Mouse (Mus musculus) urinary bladder, postnatal 14 days (tissue): ENCODE results near the gene Supt6.
"Not testable (repeated sequence)": the region's sequence is repeated elsewhere in the genome, so short reads cannot be mapped to it uniquely, and the experiment has no call there.

Experiments used
- DNase-seq: peaks from one replicate; pipeline ENCODE4 v3.0.0; 2021; ENCODE audit warnings: low spot score

Supt6 gene

DNA sequence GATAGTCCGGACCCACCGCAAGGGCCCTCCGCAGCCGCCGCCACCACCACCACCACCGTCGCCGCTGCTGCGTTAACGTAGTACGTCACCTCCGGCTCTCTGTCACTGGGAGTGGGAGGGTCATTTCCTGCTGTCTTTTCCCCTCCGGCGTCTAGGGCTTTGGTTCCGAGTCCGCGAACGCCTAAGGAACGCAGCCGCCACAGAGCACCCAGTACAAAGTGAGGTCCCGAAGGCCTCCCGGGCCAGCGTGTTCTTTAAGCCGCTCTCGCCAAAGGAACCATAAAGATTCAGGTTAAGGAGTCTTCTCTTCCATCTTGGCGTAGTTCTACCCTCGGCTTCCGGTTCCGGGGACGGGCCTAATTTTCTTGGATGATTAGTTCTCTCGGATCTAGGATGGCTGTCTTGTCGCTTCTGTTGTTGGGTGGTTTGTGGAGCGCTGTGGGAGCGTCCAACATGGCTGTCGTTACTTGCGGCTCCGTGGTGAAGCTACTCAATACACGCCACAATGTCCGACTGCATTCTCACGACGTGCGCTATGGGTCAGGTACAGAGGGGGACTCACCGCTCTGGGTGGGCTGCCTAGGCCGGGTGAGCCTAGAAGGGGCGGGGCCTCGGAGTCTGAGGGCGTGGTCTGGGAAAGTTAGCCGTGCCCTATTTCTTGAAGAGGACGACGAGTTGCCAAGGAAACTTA lies at the start of gene Supt6, which contains the start of gene Sdf2:
TSS of gene Supt6 (minus strand) at position 361 of the 691 bp plus-strand sequence.
TSS of gene Sdf2 (plus strand) at position 120 of the 691 bp plus-strand sequence.
- peak; percentile 91 for DNase-seq

DNA sequence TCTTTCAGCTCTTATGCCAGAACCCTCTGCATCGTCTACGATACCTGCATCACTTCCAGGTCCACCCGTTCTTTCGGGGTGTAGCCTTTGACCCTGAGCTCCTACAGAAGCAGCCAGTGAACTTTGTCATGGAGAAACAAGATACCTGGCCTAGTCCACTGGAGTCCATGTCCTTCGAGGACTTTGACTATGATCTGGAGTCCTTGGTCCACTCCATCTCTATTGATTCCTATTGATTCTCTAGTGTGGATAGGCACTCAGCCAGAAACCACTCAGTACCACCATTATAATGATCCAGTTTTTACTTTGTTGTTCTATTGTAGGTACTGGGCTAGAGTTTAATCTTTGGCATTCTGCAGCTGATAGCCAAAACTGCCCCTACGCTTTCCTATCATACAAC lies 48.8 kb upstream of the Supt6 start:
- no peak for DNase-seq

DNA sequence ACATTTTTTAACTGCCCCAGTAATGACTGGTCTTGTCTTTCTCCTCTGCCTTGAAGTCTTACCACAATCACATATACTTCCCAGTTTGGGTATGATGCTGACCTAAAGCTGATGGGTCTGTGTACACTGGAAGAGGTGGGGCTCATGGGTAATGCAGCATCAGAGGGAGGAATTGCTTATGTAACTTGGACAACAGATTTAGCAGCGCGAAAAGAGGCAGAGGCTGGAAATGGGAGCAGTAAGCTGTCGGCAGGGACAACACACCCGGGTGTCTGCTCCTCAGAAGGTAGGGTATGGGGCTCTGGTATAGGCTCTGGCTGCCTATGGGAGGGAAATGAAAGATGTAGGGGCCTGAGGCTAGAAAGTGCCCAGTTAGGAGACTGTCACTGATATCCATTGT lies 44.9 kb upstream of the Supt6 start, which contains the start of gene BC030499:
TSS of gene BC030499 (plus strand) at position 188 of the 400 bp plus-strand sequence.
- no peak for DNase-seq

DNA sequence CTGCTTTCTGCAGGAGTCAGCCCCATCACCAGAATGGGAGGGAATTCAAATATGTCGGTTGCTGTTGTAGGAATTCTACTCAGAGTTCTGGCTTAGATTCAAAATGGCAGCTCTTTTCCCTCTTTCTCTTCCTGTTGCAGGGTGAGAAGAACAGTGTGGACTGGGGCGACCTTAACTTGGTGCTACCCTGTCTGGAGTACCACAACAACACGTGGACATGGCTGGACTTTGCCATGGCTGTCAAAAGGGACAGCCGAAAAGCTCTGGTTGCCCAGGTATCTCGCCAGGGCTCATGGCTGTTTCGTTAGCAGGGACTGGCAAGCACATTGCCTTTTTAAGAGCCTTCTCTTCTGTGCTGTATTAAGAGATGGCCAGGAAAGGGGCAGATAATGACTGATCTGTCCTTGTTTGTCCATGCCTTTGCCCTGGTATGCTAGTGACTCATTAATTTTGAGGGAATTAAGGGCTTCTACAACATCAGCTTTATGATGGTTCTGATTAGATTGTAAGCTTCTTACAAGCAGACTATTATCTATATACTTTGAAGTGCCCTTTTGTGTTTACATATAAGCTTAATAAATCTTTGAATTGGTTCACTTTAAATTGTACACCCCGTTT lies 43.5 kb upstream of the Supt6 start:
- no peak for DNase-seq

DNA sequence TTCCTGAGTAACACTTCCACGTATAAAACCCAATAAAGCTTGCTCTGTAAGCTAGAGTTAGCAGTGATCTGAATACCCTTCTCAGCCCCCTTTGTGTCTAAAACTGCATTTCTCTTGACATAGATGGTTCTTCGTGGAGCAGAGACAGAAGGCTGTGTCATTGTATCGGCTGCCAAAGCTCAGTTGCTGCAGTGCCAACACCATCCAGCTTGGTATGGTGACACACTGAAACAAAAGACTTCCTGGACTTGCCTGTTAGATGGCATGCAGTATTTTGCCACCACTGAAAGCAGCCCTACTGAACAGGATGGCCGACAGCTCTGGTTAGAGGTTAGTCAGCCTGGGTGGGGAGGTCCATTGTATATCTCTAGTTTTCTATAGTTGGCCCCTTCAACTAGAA lies 33.8 kb upstream of the Supt6 start:
- DNase-seq, result no peak

DNA sequence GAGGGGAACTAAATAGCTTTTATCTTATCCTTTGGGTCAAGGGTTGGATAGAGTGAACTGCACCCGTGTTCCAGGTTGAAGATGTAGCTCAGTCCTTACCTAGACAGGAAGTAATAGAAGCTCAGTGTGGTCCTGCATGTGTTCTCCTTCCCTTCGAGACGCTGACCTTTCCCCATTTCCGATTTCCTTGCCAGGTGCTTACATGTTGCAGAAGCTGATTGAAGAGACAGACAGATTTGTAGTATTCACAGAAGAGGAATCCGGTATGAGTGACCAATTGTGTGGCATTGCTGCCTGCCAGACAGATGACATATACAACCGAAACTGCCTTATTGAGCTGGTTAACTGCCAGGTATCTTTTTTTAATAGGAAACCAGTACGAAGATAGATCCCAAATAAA lies 33.1 kb upstream of the Supt6 start:
- DNase-seq, result no peak

DNA sequence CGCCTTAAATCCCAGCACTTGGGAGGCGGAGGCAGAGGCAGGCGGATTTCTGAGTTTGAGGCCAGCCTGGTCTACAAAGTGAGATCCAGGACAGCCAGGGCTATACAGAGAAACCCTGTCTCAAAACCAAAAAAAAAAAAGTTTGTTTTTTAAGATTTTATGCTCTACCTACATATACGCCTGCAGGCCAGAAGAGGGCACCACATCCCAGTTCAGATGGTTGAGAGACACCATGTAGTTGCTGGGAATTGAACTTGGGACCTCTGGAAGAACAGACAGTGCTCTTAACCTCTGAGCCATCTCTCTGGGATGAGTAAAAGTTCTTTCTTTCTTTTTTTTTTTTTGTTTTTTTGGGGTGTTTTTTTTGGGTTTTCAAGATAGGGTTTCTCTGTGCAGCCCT lies 30.4 kb upstream of the Supt6 start:
- DNase-seq, result not testable (repeated sequence)

DNA sequence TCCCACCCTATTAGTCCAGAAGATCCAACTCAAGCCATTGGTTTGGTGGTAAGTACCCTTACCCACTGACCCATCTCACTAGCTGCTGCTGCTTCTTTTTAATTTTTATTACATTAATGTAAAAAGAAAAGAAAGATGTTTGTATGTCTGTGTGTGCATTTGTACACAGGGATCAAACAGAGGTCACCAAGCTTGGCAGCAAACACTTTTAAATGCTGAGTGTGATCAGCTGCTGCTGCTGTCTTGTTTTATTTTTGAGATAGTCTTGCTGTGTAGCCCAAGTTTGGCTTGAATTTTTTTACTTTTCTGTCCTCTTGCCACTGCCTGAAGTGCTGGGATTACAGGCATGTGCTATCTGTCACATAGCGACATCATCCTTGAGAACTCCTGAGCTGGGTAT lies 29.8 kb upstream of the Supt6 start:
- no peak for DNase-seq

DNA sequence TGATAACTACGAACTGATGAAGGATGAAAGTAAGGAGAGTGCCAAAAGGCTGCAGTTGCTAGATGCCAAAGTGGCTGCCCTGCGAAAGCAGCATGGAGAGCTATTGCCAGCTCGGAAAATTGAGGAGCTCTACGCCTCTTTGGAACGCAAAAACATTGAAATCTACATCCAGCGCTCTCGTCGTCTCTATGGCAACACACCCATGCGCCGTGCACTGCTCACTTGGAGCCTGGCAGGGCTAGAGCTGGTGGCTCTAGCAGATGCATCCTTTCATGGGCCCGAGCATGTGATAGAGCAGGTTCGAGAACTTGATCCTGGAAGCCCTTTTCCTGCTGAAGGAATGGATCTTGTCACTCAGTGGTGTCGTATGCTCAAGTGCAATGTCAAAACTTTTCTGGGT lies 26.2 kb upstream of the Supt6 start:
- no peak for DNase-seq

DNA sequence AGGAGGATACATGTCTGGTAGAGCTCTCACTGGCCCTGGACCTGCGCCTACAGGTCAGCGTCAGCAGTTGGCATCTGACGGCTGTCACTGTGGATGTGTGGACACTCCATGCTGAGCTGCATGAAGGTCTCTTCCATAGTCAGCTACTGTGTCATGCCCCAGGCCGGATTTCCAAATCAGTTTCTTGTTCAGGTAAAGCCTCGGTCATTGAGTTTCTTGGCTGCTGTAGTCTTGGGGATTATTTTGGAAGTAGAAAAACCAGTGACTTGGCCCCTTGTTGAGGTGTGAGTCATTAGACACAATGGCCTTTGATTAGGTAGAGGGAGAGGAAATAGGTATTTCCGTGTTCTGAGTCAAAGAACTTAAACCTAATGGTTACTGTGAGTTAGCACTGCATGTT lies 19.8 kb upstream of the Supt6 start:
- DNase-seq, result no peak

DNA sequence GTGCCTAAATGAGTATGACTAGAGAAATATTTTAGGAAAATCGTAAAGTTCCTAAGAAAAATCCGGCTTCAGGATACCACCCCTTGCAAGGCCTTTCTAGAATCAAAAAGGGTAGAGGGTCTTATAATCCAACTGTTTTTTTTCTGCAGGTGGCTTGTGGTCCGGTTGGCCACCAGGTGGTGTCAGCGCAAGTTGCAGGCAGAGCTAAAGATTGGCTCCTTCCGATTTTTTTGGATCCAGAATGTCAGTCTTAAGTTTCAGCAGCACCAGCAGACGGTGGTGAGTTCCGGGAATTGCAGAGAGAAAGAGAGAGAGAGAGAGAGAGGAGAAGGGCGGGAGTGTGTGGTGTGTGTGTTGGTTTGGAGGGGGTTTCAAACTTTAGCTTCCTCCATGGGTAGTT lies 16.8 kb upstream of the Supt6 start:
- peak; percentile 53 for DNase-seq

DNA sequence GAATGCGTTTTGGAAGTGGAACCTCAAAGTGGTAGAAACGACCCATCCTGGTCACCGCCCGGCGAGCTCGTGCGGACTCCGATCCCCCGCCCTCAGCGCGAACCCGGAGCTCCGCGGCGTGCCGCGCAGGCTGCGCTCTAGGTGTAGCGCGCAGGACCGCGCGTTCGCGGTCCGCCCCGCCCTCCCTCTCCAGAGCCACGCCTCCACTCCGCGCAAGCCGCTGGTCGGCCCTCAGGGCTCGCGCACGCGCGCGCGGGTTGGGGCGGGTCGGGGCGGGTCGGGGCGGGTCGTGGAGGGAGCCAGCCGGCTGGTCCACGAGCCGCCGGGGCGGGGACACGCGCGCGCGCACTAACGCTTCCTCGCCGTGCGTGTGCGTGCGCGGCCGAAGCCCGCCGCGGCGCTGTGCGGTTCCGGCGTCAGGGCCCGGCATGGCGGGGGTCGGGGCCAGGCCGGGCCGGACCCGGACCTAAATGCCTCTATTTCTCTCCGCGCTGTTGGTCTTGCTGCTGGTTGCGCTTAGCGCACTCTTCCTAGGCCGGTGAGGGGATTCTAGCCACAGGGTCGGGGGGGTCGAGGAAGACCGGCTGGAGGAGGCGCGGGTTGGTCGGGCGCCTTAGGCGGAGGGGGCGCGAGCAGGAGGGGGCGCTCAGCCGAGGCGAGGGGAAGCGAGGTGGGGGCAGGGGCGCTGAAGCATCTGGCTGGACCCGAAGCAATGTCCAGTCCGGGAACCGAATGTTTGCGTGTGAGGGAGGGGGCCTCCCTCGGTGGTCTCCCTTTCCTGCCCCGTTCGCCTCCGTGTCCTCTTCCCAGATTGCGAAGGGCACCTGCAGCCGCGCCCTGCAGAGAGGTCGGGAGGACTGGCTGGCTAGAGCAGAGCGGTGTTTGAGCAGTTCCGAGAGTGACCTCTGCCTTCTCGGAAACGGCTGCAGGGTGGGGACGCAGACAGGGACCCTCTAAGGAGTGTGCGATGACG lies 15.9 kb upstream of the Supt6 start, which contains the start of gene 2610507B11Rik:
TSS of gene 2610507B11Rik (plus strand) at position 373 of the 973 bp plus-strand sequence.
- DNase-seq, result peak; percentile 94

DNA sequence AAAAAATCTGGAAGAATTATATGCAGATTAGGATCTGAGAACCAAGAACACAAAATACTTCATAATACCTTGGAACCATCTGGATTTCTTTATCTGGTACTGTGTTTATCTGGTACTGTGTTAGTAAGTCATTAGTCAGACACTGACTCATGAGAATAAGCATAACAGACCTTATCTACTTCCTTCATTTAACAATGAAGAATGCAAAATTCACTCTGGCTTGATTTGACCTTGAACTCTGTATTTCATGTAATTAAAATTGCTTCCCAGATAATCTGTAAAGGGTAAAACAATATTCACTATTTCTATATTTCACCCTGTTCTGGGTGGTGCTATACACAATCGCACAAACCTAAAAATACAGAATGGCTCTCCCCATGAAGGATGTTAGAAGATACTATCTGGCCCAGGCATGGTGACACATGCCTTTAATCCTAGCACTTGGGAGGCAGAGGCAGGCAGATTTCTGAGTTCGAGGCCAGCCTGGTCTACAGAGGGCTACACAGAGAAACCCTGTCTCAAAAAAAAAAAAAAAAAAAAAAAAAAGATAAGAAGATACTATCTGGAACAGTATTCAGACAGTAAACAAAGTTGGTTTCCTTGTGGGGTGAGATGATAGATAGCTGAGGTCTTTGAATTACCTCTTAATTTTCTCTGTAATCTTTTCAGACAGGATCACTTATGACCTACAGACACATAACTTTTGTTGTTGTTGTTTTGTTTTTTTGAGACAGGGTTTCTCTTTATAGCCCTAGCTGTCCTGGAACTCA lies 14.9 kb upstream of the Supt6 start:
- no peak for DNase-seq

DNA sequence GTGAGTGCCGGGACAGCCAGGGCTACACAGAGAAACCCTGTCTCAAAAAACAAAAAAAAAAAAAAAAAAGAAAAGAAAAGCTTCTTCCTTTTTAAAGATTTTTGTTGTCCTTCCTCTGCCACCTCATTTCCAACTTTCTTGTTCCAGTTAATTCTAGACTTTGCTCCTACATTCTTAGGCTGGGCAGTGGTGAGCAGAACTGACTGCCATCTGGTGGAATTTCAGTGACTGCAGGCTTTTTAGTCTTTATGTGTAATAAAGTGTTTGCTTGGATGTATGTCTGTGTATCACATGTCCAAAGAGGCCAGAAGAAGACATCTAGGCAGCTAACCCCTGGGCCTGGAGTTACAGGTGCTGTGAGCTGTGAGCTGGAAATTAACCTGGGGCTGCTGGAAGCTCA lies 10.8 kb upstream of the Supt6 start:
- DNase-seq, result no peak

DNA sequence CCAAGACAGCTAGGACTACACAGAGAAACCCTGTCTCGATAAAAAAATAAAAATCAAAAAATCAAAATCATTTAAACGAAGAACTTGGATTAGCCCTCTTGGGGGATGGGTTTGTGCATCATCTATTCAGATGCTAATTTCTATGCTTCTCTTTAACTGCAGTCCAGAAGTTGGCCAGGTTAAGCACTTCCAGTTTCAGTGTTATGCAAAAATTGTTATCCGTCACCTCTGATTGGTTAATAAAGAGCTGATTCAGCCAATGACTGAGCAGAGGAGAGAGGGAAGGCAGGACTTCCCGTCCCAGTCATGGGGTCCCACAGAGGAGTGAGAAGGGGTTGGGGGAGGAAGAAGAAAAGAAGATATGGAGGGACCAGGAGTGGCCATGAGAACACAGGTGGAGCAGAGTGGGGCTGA lies 1.9 kb upstream of the Supt6 start:
- no peak for DNase-seq

DNA sequence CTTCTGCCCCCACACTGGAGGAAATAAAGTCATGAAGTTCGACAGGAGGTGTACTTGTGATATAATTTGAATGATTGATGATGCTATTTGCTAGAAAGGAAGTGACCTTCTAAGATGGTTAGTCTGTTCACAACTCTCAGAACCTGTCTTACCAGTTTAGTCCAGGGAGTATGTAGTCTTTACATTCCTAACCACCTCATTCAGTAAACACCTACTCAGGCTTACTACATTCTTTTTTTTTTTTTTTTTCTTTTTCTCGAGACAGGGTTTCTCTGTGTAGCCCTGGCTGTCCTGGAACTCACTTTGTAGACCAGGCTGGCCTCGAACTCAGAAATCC lies 1.2 kb upstream of the Supt6 start:
- no peak for DNase-seq

DNA sequence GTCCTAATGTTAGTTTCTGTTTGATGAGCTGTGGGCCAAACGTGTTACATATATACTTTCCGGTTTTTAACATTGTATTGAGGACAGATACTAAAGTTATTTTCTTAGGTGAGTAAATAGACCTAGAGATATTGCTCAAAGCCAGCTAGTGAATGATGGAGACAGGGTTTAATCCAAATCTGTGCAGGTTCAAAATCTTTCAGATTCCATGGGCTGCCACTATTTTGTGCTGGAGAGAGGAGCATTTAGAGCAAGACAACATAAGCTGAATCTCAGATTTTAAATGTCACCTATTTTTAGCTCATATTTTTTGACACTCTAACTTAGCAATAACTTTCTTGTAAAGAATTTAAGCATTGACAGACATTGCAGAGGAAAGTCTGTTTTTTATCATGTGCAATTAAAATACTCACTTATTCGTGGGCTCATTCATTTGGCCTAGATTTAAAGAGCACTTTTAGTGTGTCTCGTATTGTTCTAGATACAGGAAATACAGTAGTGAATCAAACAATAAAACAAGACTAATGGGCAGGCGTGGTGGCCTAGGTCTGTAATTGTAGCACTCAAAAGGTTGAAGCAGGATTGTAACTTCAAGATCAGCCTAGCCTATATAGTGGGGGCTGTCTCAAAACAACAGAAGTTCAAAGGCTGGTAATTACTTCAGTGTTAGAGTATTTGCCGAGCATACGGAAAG lies 678 bp upstream of the Supt6 start:
- DNase-seq, result no peak

DNA sequence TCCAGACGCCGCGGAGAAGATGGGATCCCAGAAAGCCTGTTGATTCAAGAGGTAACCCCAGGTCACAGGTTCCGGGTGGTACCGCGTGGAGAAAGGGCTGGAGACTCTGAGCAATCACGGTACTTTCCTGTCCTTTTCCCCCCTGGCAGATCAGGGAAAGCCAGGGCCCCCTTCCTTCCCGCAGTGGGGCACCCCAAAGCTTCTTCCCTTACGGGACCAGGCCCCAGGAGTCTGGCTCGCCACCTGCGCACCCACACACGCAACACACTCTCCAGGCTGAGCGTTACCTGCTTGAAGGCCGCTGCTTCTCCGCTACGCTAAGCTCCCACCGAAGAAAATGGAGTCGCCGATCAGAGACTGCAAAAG lies 543 bp downstream of the Supt6 start:
- no peak for DNase-seq

DNA sequence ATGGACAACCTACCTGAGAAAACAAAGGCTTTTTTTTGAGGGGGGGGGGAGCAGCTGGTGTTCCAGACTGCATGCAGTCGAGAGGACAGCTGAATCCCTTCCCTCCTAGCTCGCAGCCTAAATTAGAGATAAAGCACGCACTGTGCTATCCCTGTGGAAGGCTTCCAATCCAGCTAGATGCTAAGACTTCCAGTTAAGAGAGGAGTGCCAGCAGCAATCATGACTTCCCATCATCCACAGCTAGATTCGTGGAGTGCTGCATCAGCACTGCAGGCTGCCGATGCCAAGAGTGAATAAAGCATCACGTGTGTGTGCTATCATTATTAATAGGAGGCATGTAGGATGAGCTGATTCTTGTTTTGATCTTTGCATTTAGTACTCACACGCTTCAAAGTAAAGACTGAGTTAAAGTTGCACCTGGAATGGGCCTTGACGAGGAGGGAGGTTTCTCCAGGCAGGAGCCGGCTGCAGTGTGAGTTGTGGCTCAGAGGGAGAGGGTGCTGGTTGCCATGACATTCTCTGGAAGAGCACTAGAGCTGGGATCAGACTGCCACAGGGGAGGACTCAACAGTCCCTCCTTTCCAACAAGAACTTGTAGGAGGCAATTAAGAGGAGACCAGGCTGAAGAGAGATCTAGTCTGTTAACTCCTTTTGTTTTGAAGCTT lies 5.5 kb downstream of the Supt6 start:
- DNase-seq, result peak; percentile 15

DNA sequence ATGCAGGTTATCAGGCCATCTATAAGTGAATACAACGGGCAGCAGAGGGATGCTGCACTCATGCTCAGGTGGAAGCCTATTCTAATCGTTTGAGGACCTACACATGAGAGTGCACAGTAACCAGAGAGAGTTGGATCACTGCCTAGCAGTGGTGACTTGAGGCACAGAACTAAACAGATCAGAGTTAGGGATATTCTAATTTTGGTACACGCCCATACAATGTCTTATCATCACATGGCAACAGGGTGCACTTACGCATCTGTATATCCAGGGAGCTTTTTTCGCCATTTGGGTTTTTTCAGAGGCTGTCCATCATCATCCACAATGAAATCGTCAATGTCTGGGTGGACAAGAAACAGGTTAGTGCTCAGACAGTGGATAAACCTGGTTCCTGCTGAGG lies 14.3 kb downstream of the Supt6 start:
- no peak for DNase-seq

DNA sequence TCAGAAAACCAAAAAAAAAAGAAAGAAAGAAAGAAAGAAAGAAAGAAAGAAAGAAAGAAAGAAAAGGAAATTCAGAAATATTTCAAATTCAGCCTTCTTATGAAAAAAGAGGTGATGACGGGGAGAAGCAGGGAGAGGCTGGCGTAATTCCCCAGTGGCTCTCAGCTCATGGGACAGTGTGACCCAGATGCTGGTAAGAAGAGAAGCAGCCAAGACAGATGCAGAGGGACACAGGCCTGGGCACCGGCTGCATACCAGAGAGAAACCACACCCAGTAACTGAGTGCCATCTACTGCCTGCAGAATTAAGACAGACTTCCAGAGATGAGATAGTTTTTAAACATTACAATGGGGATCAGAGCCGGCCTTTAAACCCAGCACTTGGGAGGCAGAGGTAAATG lies 22.2 kb downstream of the Supt6 start:
- DNase-seq, result no peak
